Comparison of ENCODE assay signal across 30 mouse cellular contexts in genomic region chr12:51603306-51603705, GRCm38 (mm10). TPM values are rescaled to one million over a fixed set of nuclear protein-coding genes. Genes with fewer than 3 reads are reported as not detected.
"Had no signal": no experiment of that assay in that cellular context is flagged by ENCODE, and none has a peak within 500 bp of the region (broad histone marks: within the 10 kb centered on the region; RNA-seq: fewer than 3 reads in every experiment).

No protein-coding gene starts in this region.

- H3K4me3 ChIP-seq: embryonic facial prominence, embryonic 10.5 days; embryonic facial prominence, embryonic 12.5 days; embryonic facial prominence, embryonic 13.5 days; embryonic facial prominence, embryonic 15.5 days; erythroblast, embryonic 14.5 days; forebrain, embryonic 10.5 days; forebrain, embryonic 12.5 days; forebrain, embryonic 13.5 days; forebrain, embryonic 15.5 days; gastrocnemius, adult 2 months; heart, adult 2 months had no signal

- H3K27ac ChIP-seq: embryonic facial prominence, embryonic 10.5 days; embryonic facial prominence, embryonic 12.5 days; embryonic facial prominence, embryonic 13.5 days; embryonic facial prominence, embryonic 15.5 days; forebrain, embryonic 10.5 days; forebrain, embryonic 12.5 days; forebrain, embryonic 13.5 days; forebrain, embryonic 15.5 days; gastrocnemius, adult 2 months; heart, adult 2 months had no signal

- ATAC-seq: forebrain, embryonic 13.5 days; forebrain, embryonic 14.5 days; forebrain, embryonic 15.5 days; forebrain, embryonic 16.5 days; forebrain, postnatal 0 days had no signal

- H3K27me3 ChIP-seq: embryonic facial prominence, embryonic 12.5 days; embryonic facial prominence, embryonic 13.5 days; embryonic facial prominence, embryonic 15.5 days; forebrain, embryonic 12.5 days; forebrain, embryonic 13.5 days; forebrain, embryonic 15.5 days had no signal

- H3K36me3 ChIP-seq: embryonic facial prominence, embryonic 15.5 days had no signal

- H3K9me3 ChIP-seq: embryonic facial prominence, embryonic 10.5 days; embryonic facial prominence, embryonic 12.5 days; embryonic facial prominence, embryonic 13.5 days; embryonic facial prominence, embryonic 15.5 days; forebrain, embryonic 10.5 days; forebrain, embryonic 12.5 days; forebrain, embryonic 13.5 days; forebrain, embryonic 15.5 days had no signal

- H3K4me1 ChIP-seq: embryonic facial prominence, embryonic 10.5 days; embryonic facial prominence, embryonic 12.5 days; embryonic facial prominence, embryonic 13.5 days; embryonic facial prominence, embryonic 15.5 days; forebrain, embryonic 10.5 days; forebrain, embryonic 12.5 days; forebrain, embryonic 13.5 days; forebrain, embryonic 15.5 days had no signal

- H3K9ac ChIP-seq: embryonic facial prominence, embryonic 12.5 days; embryonic facial prominence, embryonic 13.5 days; embryonic facial prominence, embryonic 15.5 days; forebrain, embryonic 12.5 days; forebrain, embryonic 13.5 days; forebrain, embryonic 15.5 days; forebrain, postnatal 0 days had no signal

- DNase-seq: cerebellum, adult 2 months; cerebellum, adult 8-10 months; cerebellum, adult 9-10 months; cerebellum, adult 9-11 months; cerebellum, postnatal 10 days; cerebellum, postnatal 14 days; cerebellum, postnatal 25 days; cerebellum, postnatal 36 days; embryo, embryonic 11 days; forebrain, postnatal 0 days; gastrocnemius, adult 2 months; gastrocnemius, postnatal 10 days; gastrocnemius, postnatal 14 days; gastrocnemius, postnatal 25 days; gastrocnemius, postnatal 36 days; heart, adult 18-20 months; heart, adult 2 months had no signal

- H3K4me2 ChIP-seq: embryonic facial prominence, embryonic 12.5 days; embryonic facial prominence, embryonic 13.5 days; embryonic facial prominence, embryonic 15.5 days; forebrain, embryonic 12.5 days; forebrain, embryonic 13.5 days; forebrain, embryonic 15.5 days had no signal

RNA-seq across cellular contexts. Expression of gene Coch, which starts 10.2 kb away (rescaled TPM):
- total RNA-seq: common myeloid progenitor, adult 5-6 weeks; granulocyte monocyte progenitor cell, adult 5-6 weeks had no signal
- polyA plus RNA-seq: erythroblast, embryonic 14.5 days had no signal
